Mouse (Mus musculus): ENCODE measurements at regions not wholly inside any gene's neighbourhood (a gene's known extent, or its start where the extent isn't known, plus 50 kb on each side); places are given as distances from the start of the nearest gene placed in this dataset.

GRCm38 (mm10) chr8:116114502-116114901, 390.3 kb upstream of the Dynlrb2 start:
- H3K9ac ChIP-seq (ENCODE audit: control insufficient read depth, low read depth, low read length, poor library complexity, severe bottlenecking): no peak overlapping the region
- H3K27me3 ChIP-seq (ENCODE audit: control insufficient read depth in 1 of 2, insufficient read depth in 2 of 2, low read length in 2 of 2): no peaks in the 10 kb centered on the region
- H3K9me3 ChIP-seq (replicated peaks; ENCODE audit: insufficient read depth, low read length): no peaks in the 10 kb centered on the region
- no peak overlapping the region for H3K27ac ChIP-seq (ENCODE audit: control insufficient read depth, low read depth, low read length)
- H3K4me3 ChIP-seq (ENCODE audit: control insufficient read depth in 1 of 2, insufficient read depth in 1 of 2, low read depth in 2 of 2, low read length in 2 of 2): no peak overlapping the region
- H3K36me3 ChIP-seq (ENCODE audit: control insufficient read depth in 1 of 2, insufficient read depth in 2 of 2, low read length in 2 of 2): no peaks in the 10 kb centered on the region
- no peaks in the 10 kb centered on the region for H3K4me1 ChIP-seq (ENCODE audit: control insufficient read depth in 1 of 2, insufficient read depth in 2 of 2, low read length in 2 of 2)
- no peak for TF ChIP-seq RCOR1 (IDR thresholded peaks at IDR 0.05; ENCODE audit: low read depth, low read length)
- no peak for TF ChIP-seq EP300 (IDR thresholded peaks at IDR 0.05; ENCODE audit: low read depth in 1 of 2, low read length in 2 of 2)
- no peak for TF ChIP-seq MAZ (IDR thresholded peaks at IDR 0.05; ENCODE audit: low read depth, low read length)
- TF ChIP-seq SIN3A (IDR thresholded peaks at IDR 0.05; ENCODE audit: low read length): no peak
- TF ChIP-seq CHD2 (IDR thresholded peaks at IDR 0.05; ENCODE audit: low read length): no peak
- no peak for TF ChIP-seq POLR2AphosphoS2 (IDR thresholded peaks at IDR 0.05; ENCODE audit: low read length)
- TF ChIP-seq MYC (IDR thresholded peaks at IDR 0.05; ENCODE audit: low read depth, low read length): no peak
- TF ChIP-seq USF1 (IDR thresholded peaks at IDR 0.05; ENCODE audit: low read depth, low read length): no peak
- no peak for DNase-seq (ENCODE audit: low read depth, low spot score)
- H3K79me2 ChIP-seq (ENCODE audit: control insufficient read depth, insufficient read depth, low read length, poor library complexity): no peaks in the 10 kb centered on the region

- no peaks in the 10 kb centered on the region; the same call in 1 of the 2 replicates for H3K9me3 ChIP-seq (replicated peaks; ENCODE audit: insufficient read depth, low read length)
- H3K27ac ChIP-seq (ENCODE audit: control insufficient read depth, low read depth, low read length): no peak overlapping the region
- DNase-seq (ENCODE audit: low read depth, low spot score): no peak
- H3K9ac ChIP-seq (ENCODE audit: control insufficient read depth, low read depth, low read length, poor library complexity, severe bottlenecking): no peak overlapping the region
- no peaks in the 10 kb centered on the region for H3K79me2 ChIP-seq (ENCODE audit: control insufficient read depth, insufficient read depth, low read length, poor library complexity)
- no peaks in the 10 kb centered on the region for H3K4me1 ChIP-seq (ENCODE audit: control insufficient read depth in 1 of 2, insufficient read depth in 2 of 2, low read length in 2 of 2)
- H3K4me3 ChIP-seq (ENCODE audit: control insufficient read depth in 1 of 2, insufficient read depth in 1 of 2, low read depth in 2 of 2, low read length in 2 of 2): no peak overlapping the region
- H3K36me3 ChIP-seq (ENCODE audit: control insufficient read depth in 1 of 2, insufficient read depth in 2 of 2, low read length in 2 of 2): no peaks in the 10 kb centered on the region
- H3K27me3 ChIP-seq (ENCODE audit: control insufficient read depth in 1 of 2, insufficient read depth in 2 of 2, low read length in 2 of 2): no peaks in the 10 kb centered on the region
- no peak for TF ChIP-seq SIN3A (IDR thresholded peaks at IDR 0.05; ENCODE audit: low read length)
- no peak for TF ChIP-seq ZMIZ1 (IDR thresholded peaks at IDR 0.05; ENCODE audit: low read depth, low read length)
- TF ChIP-seq MYB (IDR thresholded peaks at IDR 0.05; ENCODE audit: low read depth, low read length): no peak
- no peak for TF ChIP-seq RCOR1 (IDR thresholded peaks at IDR 0.05; ENCODE audit: low read depth, low read length)
- no peak for TF ChIP-seq MAFK (IDR thresholded peaks at IDR 0.05; ENCODE audit: borderline replicate concordance, low read depth, low read length)
- TF ChIP-seq MYC (IDR thresholded peaks at IDR 0.05; ENCODE audit: low read depth, low read length): no peak
- TF ChIP-seq USF2 (IDR thresholded peaks at IDR 0.05; ENCODE audit: borderline replicate concordance in 1 of 2, insufficient read depth in 1 of 2, low read depth in 1 of 2, low read length in 2 of 2): no peak
- TF ChIP-seq MAX (IDR thresholded peaks at IDR 0.05; ENCODE audit: low read length): no peak
- TF ChIP-seq CTCF (IDR thresholded peaks at IDR 0.05 in 2 of 3, conservative IDR thresholded peaks at IDR 0.05 in 1 of 3; ENCODE audit: control insufficient read depth in 1 of 3, insufficient read depth in 1 of 3, low read depth in 2 of 3, low read length in 3 of 3, poor library complexity in 1 of 3, severe bottlenecking in 1 of 3): no peak
These were observed 393.6 kb upstream of the Dynlrb2 start for GRCm38 (mm10) chr8:116111168-116111567.

GRCm38 (mm10) chr8:116096666-116097065, 389.1 kb upstream of the Maf start:
- Histone ChIP-seq H3K27me3 (ENCODE audit: control insufficient read depth in 1 of 2, insufficient read depth in 2 of 2, low read length in 2 of 2) (no peaks in the 10 kb centered on the region), H3K79me2 (ENCODE audit: control insufficient read depth, insufficient read depth, low read length, poor library complexity) (no peaks in the 10 kb centered on the region), H3K36me3 (ENCODE audit: control insufficient read depth in 1 of 2, insufficient read depth in 2 of 2, low read length in 2 of 2) (no peaks in the 10 kb centered on the region), H3K4me3 (ENCODE audit: control insufficient read depth in 1 of 2, insufficient read depth in 1 of 2, low read depth in 2 of 2, low read length in 2 of 2) (no peak overlapping the region), H3K9ac (ENCODE audit: control insufficient read depth, low read depth, low read length, poor library complexity, severe bottlenecking) (no peak overlapping the region), H3K9me3 (replicated peaks; ENCODE audit: insufficient read depth, low read length) (no peaks in the 10 kb centered on the region), H3K27ac (ENCODE audit: control insufficient read depth, low read depth, low read length) (no peak overlapping the region), H3K4me1 (ENCODE audit: control insufficient read depth in 1 of 2, insufficient read depth in 2 of 2, low read length in 2 of 2) (no peaks in the 10 kb centered on the region)
- no peak for TF ChIP-seq E2F4 (IDR thresholded peaks at IDR 0.05; ENCODE audit: borderline replicate concordance, low read depth, low read length)
- no peak for TF ChIP-seq POLR2AphosphoS5 (IDR thresholded peaks at IDR 0.05; ENCODE audit: borderline replicate concordance, low read depth, low read length)
- no peak for TF ChIP-seq BHLHE40 (IDR thresholded peaks at IDR 0.05; ENCODE audit: borderline replicate concordance, low read depth, low read length)
- DNase-seq (ENCODE audit: low read depth, low spot score): no peak

All from MEL (cell line).